Mouse (Mus musculus) ES-Bruce4 (cell line): ENCODE measurements around the gene Ranbp10.

Experiments used
- CTCF ChIP-seq: IDR thresholded peaks from one replicate; pipeline ENCODE4 v1.8.1; 2011; ENCODE audit warnings: low read depth, low read length
- EP300 ChIP-seq: IDR thresholded peaks from 2 replicates; pipeline ENCODE4 v1.6.1; 2011; ENCODE audit warnings: low read depth, low read length; ENCODE audit not compliant: insufficient read depth
- POLR2A ChIP-seq: IDR thresholded peaks from one replicate; pipeline ENCODE4 v1.8.1; 2011; ENCODE audit warnings: low read length; ENCODE audit not compliant: insufficient read depth

DNA sequence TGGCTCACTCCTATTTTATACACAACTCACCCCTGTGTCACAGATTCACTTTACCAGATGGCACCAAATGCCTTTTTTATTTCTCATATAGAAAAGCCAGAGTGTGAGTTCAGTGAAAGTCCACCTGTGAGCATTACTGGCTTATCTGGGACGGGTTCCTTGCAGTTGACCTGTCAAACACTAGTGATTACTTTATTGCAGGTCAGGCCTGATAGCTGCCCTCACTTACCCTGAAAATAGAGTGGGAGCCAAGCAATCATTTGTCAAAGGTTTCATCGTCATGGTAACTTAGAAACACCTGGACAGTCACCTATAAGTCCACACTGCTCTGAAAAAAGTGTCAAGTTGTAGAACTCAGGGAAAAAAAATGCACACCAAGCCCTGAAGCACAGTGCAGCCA, 72.5 kb downstream of the Ranbp10 start:
- TF ChIP-seq CTCF (no peak), EP300 (no peak), POLR2A (no peak)
